Mouse (Mus musculus): ENCODE measurements around the gene 3830406C13Rik. TPM values are rescaled to one million over a fixed set of nuclear protein-coding genes. Genes with fewer than 3 reads are reported as not detected.
"Not testable (repeated sequence)": the region's sequence is repeated elsewhere in the genome, so short reads cannot be mapped to it uniquely, and the experiment has no call there.

The 3830406C13Rik gene
- polyA plus RNA-seq (2016; fragmentation: Nextera tagmentation; extraction: Ambion mirVana): 22.3 and 29.3 TPM in 2 replicates

GRCm38 (mm10) chr14:12284141-12284912 lies at the start of gene 3830406C13Rik:
Gene 3830406C13Rik, plus strand, starts transcription at chr14:12284173.
- peaks cover 4% of the 10 kb centered on the region; the same call in 1 of the 2 replicates for H3K36me3 ChIP-seq
- peak within 1 kb of the TSS; percentile 89 for H3K27ac ChIP-seq (ENCODE audit: poor library complexity, severe bottlenecking)
- peak within 1 kb of the TSS; percentile 65 for H3K4me3 ChIP-seq
- ATAC-seq (ENCODE audit: insufficient number of reproducible peaks, low FRiP score): peak; percentile 96
- 2% methylated on average over 48 of the region's 48 CpGs for WGBS
- H3K27me3 ChIP-seq (replicated peaks): peaks cover 5% of the 10 kb centered on the region; the same call in 1 of the 2 replicates
- no peaks in the 10 kb centered on the region for H3K4me1 ChIP-seq (replicated peaks)
- peak within 1 kb of the TSS; percentile 87 for H3K4me2 ChIP-seq
- no peaks in the 10 kb centered on the region for H3K9me3 ChIP-seq (replicated peaks)
- peak within 1 kb of the TSS; percentile 78 for H3K9ac ChIP-seq

GRCm38 (mm10) chr14:12243726-12244125 lies 40.2 kb upstream of the 3830406C13Rik start:
- H3K27ac ChIP-seq (ENCODE audit: poor library complexity, severe bottlenecking): no peak overlapping the region
- no peak overlapping the region for H3K4me3 ChIP-seq
- no peak overlapping the region for H3K9ac ChIP-seq
- no peak overlapping the region for H3K4me2 ChIP-seq
- no peak for ATAC-seq (ENCODE audit: insufficient number of reproducible peaks, low FRiP score)
- 59% methylated on average over 4 of the region's 4 CpGs for WGBS
- H3K4me1 ChIP-seq (replicated peaks): no peaks in the 10 kb centered on the region
- no peaks in the 10 kb centered on the region for H3K27me3 ChIP-seq (replicated peaks)
- H3K36me3 ChIP-seq: peaks cover 4% of the 10 kb centered on the region; the same call in 1 of the 2 replicates
- H3K9me3 ChIP-seq (replicated peaks): no peaks in the 10 kb centered on the region

- Histone ChIP-seq H3K4me3 (no peak overlapping the region), H3K9ac (no peak overlapping the region), H3K4me2 (no peak overlapping the region), H3K9me3 (replicated peaks) (no peaks in the 10 kb centered on the region), H3K36me3 (no peaks in the 10 kb centered on the region), H3K27me3 (replicated peaks) (no peaks in the 10 kb centered on the region), H3K27ac (ENCODE audit: poor library complexity, severe bottlenecking) (no peak overlapping the region), H3K4me1 (replicated peaks) (no peaks in the 10 kb centered on the region)
- ATAC-seq (ENCODE audit: insufficient number of reproducible peaks, low FRiP score): no peak
- 53% methylated on average over 3 of the region's 3 CpGs for WGBS
Observed at GRCm38 (mm10) chr14:12276031-12276430, 7.9 kb upstream of the 3830406C13Rik start.

- Histone ChIP-seq H3K36me3 (no peaks in the 10 kb centered on the region), H3K9ac (peak within 1 kb of the TSS; percentile 78), H3K4me1 (replicated peaks) (no peaks in the 10 kb centered on the region), H3K27ac (ENCODE audit: poor library complexity, severe bottlenecking) (peak within 1 kb of the TSS; percentile 89), H3K4me2 (peak within 1 kb of the TSS; percentile 87), H3K9me3 (replicated peaks) (no peaks in the 10 kb centered on the region), H3K27me3 (replicated peaks) (peaks cover 5% of the 10 kb centered on the region; the same call in 1 of the 2 replicates), H3K4me3 (peak within 1 kb of the TSS; percentile 65)
- 84% methylated on average over 6 of the region's 6 CpGs for WGBS
- ATAC-seq (ENCODE audit: insufficient number of reproducible peaks, low FRiP score): no peak
Observed at GRCm38 (mm10) chr14:12283641-12284040, 332 bp upstream of the 3830406C13Rik start, which contains the start of gene Gm49355. Gene Gm49355, plus strand, starts transcription at chr14:12283976.

- H3K9me3 ChIP-seq (replicated peaks); H3K9ac ChIP-seq; H3K27ac ChIP-seq (ENCODE audit: poor library complexity, severe bottlenecking); H3K36me3 ChIP-seq; H3K4me1 ChIP-seq (replicated peaks); H3K4me2 ChIP-seq; ATAC-seq (ENCODE audit: insufficient number of reproducible peaks, low FRiP score); H3K27me3 ChIP-seq (replicated peaks); H3K4me3 ChIP-seq: not testable (repeated sequence)
Observed at GRCm38 (mm10) chr14:12289747-12290146, 5.8 kb downstream of the 3830406C13Rik start.

- no peak overlapping the region for H3K4me2 ChIP-seq
- H3K27ac ChIP-seq (ENCODE audit: poor library complexity, severe bottlenecking): no peak overlapping the region
- H3K4me1 ChIP-seq (replicated peaks): no peaks in the 10 kb centered on the region
- WGBS: 80% methylated on average over 7 of the region's 7 CpGs
- no peak overlapping the region for H3K4me3 ChIP-seq
- no peak for ATAC-seq (ENCODE audit: insufficient number of reproducible peaks, low FRiP score)
- no peaks in the 10 kb centered on the region for H3K9me3 ChIP-seq (replicated peaks)
- no peaks in the 10 kb centered on the region for H3K27me3 ChIP-seq (replicated peaks)
- peaks cover 10% of the 10 kb centered on the region for H3K36me3 ChIP-seq
- H3K9ac ChIP-seq: no peak overlapping the region
Observed at GRCm38 (mm10) chr14:12296391-12296790, 12.4 kb downstream of the 3830406C13Rik start.

- no peak overlapping the region for H3K27ac ChIP-seq (ENCODE audit: poor library complexity, severe bottlenecking)
Observed at GRCm38 (mm10) chr14:12299171-12299570, 15.2 kb downstream of the 3830406C13Rik start.

GRCm38 (mm10) chr14:12299654-12300053 lies 15.7 kb downstream of the 3830406C13Rik start:
- Histone ChIP-seq H3K4me2 (no peak overlapping the region), H3K9me3 (replicated peaks) (no peaks in the 10 kb centered on the region), H3K4me1 (replicated peaks) (no peaks in the 10 kb centered on the region), H3K36me3 (peaks cover 13% of the 10 kb centered on the region), H3K4me3 (no peak overlapping the region), H3K27ac (ENCODE audit: poor library complexity, severe bottlenecking) (no peak overlapping the region), H3K27me3 (replicated peaks) (no peaks in the 10 kb centered on the region), H3K9ac (no peak overlapping the region)
- WGBS: 73% methylated on average over 6 of the region's 6 CpGs
- no peak for ATAC-seq (ENCODE audit: insufficient number of reproducible peaks, low FRiP score)

More at GRCm38 (mm10) chr14:12299171-12299570, 15.2 kb downstream of the 3830406C13Rik start:
- Histone ChIP-seq H3K27me3 (replicated peaks) (no peaks in the 10 kb centered on the region), H3K9ac (no peak overlapping the region), H3K4me1 (replicated peaks) (no peaks in the 10 kb centered on the region), H3K4me3 (no peak overlapping the region), H3K36me3 (peaks cover 13% of the 10 kb centered on the region), H3K9me3 (replicated peaks) (no peaks in the 10 kb centered on the region), H3K4me2 (no peak overlapping the region)
- no peak for ATAC-seq (ENCODE audit: insufficient number of reproducible peaks, low FRiP score)

- 72% methylated on average over 4 of the region's 4 CpGs for WGBS
- no peaks in the 10 kb centered on the region for H3K9me3 ChIP-seq (replicated peaks)
- ATAC-seq (ENCODE audit: insufficient number of reproducible peaks, low FRiP score): no peak
- no peak overlapping the region for H3K4me3 ChIP-seq
- peaks cover 13% of the 10 kb centered on the region for H3K36me3 ChIP-seq
- no peak overlapping the region for H3K27ac ChIP-seq (ENCODE audit: poor library complexity, severe bottlenecking)
- no peaks in the 10 kb centered on the region for H3K27me3 ChIP-seq (replicated peaks)
- H3K4me1 ChIP-seq (replicated peaks): 0 out of 2 replicates have a peak, but pooled peaks cover 3% of the 10 kb centered on the region
- H3K4me2 ChIP-seq: no peak overlapping the region
- H3K9ac ChIP-seq: no peak overlapping the region
Observed at GRCm38 (mm10) chr14:12300275-12300674, 16.3 kb downstream of the 3830406C13Rik start.

- Histone ChIP-seq H3K4me2 (no peak overlapping the region), H3K4me3 (no peak overlapping the region), H3K27me3 (replicated peaks) (no peaks in the 10 kb centered on the region), H3K36me3 (peaks cover 13% of the 10 kb centered on the region), H3K9ac (no peak overlapping the region), H3K4me1 (replicated peaks) (0 out of 2 replicates have a peak, but pooled peaks cover 4% of the 10 kb centered on the region), H3K27ac (ENCODE audit: poor library complexity, severe bottlenecking) (no peak overlapping the region), H3K9me3 (replicated peaks) (no peaks in the 10 kb centered on the region)
- 73% methylated on average over 3 of the region's 3 CpGs for WGBS
- ATAC-seq (ENCODE audit: insufficient number of reproducible peaks, low FRiP score): no peak
Observed at GRCm38 (mm10) chr14:12300677-12301076, 16.7 kb downstream of the 3830406C13Rik start.

- Histone ChIP-seq H3K4me2 (no peak overlapping the region), H3K4me1 (replicated peaks) (0 out of 2 replicates have a peak, but pooled peaks cover 4% of the 10 kb centered on the region)
- no peak for ATAC-seq (ENCODE audit: insufficient number of reproducible peaks, low FRiP score)
Observed at GRCm38 (mm10) chr14:12303106-12303505, 19.1 kb downstream of the 3830406C13Rik start.

More at GRCm38 (mm10) chr14:12303106-12303505, 19.1 kb downstream of the 3830406C13Rik start:
- Histone ChIP-seq H3K27me3 (replicated peaks) (no peaks in the 10 kb centered on the region), H3K4me3 (no peak overlapping the region), H3K9me3 (replicated peaks) (no peaks in the 10 kb centered on the region), H3K9ac (no peak overlapping the region), H3K27ac (ENCODE audit: poor library complexity, severe bottlenecking) (no peak overlapping the region), H3K36me3 (peaks cover 12% of the 10 kb centered on the region)
- 91% methylated on average over 2 of the region's 2 CpGs for WGBS
